29 mouse cellular contexts compared by ENCODE assay signal in the genomic region with DNA sequence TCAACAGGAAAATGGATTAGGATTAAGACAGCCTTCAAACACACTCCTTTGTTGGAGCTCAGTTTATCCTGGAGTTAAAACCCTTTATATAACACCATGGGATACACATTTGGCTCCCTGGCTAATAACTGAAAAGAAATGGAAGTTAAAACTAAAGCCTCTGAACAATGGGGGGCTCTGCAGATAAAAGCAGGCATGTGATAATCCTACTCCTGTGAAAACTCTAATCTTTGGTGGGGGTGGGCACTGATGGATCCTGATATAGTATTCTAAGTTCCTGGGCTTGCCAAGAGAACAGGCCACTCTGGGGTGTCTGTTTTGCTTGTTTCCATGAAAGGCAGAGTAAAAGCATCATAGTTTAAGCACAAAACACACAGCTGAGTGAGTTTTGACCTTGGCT.
DNase-seq lines count a peak whose midpoint lies in the region; ATAC-seq and TF ChIP-seq lines count a peak whose summit lies in the region.
"Had no signal": no experiment of that assay in that cellular context is flagged by ENCODE, and none has a peak within 500 bp of the region (broad histone marks: within the 10 kb centered on the region; RNA-seq: fewer than 3 reads in every experiment).

No protein-coding gene starts in this region.

- H3K4me2 ChIP-seq in embryonic facial prominence, embryonic 14.5 days (ENCODE audit: low read depth, low read length), result no peak overlapping the region
- no peak overlapping the region for H3K4me2 ChIP-seq in midbrain, postnatal 0 days (ENCODE audit: low read depth, low read length, poor library complexity, severe bottlenecking)
- H3K4me2 ChIP-seq in midbrain, embryonic 13.5 days (replicated peaks), result no peak overlapping the region
- H3K4me2 ChIP-seq in midbrain, embryonic 16.5 days (ENCODE audit: low read length), result no peak overlapping the region
- H3K4me2 ChIP-seq: embryonic facial prominence, embryonic 13.5 days; heart, embryonic 13.5 days; hindbrain, embryonic 13.5 days; intestine, embryonic 15.5 days had no signal

- H3K9ac ChIP-seq in embryonic facial prominence, embryonic 14.5 days (ENCODE audit: low read depth, low read length), result no peak overlapping the region
- no peak overlapping the region for H3K9ac ChIP-seq in midbrain, postnatal 0 days (replicated peaks; ENCODE audit: low read length, poor library complexity, severe bottlenecking)
- H3K9ac ChIP-seq in midbrain, embryonic 13.5 days (replicated peaks), result no peak overlapping the region
- H3K9ac ChIP-seq in midbrain, embryonic 16.5 days (ENCODE audit: low read depth, low read length), result no peak overlapping the region
- H3K9ac ChIP-seq: embryonic facial prominence, embryonic 13.5 days; forebrain, postnatal 0 days; heart, embryonic 13.5 days; hindbrain, embryonic 13.5 days; intestine, embryonic 15.5 days had no signal

- no peak overlapping the region for H3K4me3 ChIP-seq in embryonic facial prominence, embryonic 14.5 days (ENCODE audit: low read depth, low read length)
- H3K4me3 ChIP-seq in embryonic facial prominence, embryonic 10.5 days, result no peak overlapping the region
- no peak overlapping the region for H3K4me3 ChIP-seq in midbrain, embryonic 10.5 days
- H3K4me3 ChIP-seq in midbrain, postnatal 0 days (ENCODE audit: low read depth, low read length), result no peak overlapping the region
- no peak overlapping the region for H3K4me3 ChIP-seq in midbrain, embryonic 13.5 days (replicated peaks)
- H3K4me3 ChIP-seq in midbrain, embryonic 16.5 days (ENCODE audit: low read depth, low read length), result no peak overlapping the region
- H3K4me3 ChIP-seq: embryonic facial prominence, embryonic 13.5 days; forebrain, embryonic 10.5 days; heart, embryonic 13.5 days; hindbrain, embryonic 13.5 days; intestine, embryonic 15.5 days had no signal

- peak; percentile 8 for DNase-seq in embryonic facial prominence, embryonic 14.5 days (ENCODE audit: low spot score)
- no peak for DNase-seq in embryonic facial prominence, embryonic 10.5 days (ENCODE audit: low spot score)
- DNase-seq in midbrain, embryonic 10.5 days (ENCODE audit: low spot score), result peak; percentile 17
- no peak for DNase-seq in midbrain, postnatal 0 days (ENCODE audit: low spot score)
- no peak for DNase-seq in urinary bladder, postnatal 25 days (ENCODE audit: low spot score)
- no peak for DNase-seq in T-cell, adult 2 months (ENCODE audit: low spot score)
- DNase-seq: adrenal gland, adult 2 months; adrenal gland, postnatal 14 days; B cell, adult 2 months; cerebellum, adult 11-12 months; cerebellum, adult 8-10 months; cerebellum, postnatal 10 days; cerebellum, postnatal 36 days; forebrain, postnatal 0 days; gastrocnemius, postnatal 25 days; heart, adult 18-20 months; heart, postnatal 14 days; kidney, adult 11 months had no signal

- no peak for TF ChIP-seq CTCF in midbrain, postnatal 0 days (IDR thresholded peaks at IDR 0.05)

- no peaks in the 10 kb centered on the region for H3K36me3 ChIP-seq in embryonic facial prominence, embryonic 14.5 days (ENCODE audit: control insufficient read depth, insufficient read depth, low read length)
- no peaks in the 10 kb centered on the region for H3K36me3 ChIP-seq in embryonic facial prominence, embryonic 10.5 days (replicated peaks)
- H3K36me3 ChIP-seq in midbrain, embryonic 10.5 days, result no peaks in the 10 kb centered on the region
- no peaks in the 10 kb centered on the region for H3K36me3 ChIP-seq in midbrain, postnatal 0 days (ENCODE audit: insufficient read depth, low read length)
- H3K36me3 ChIP-seq in midbrain, embryonic 13.5 days, result no peaks in the 10 kb centered on the region
- H3K36me3 ChIP-seq in midbrain, embryonic 16.5 days (ENCODE audit: control insufficient read depth, insufficient read depth, low read length), result no peaks in the 10 kb centered on the region
- H3K36me3 ChIP-seq: embryonic facial prominence, embryonic 13.5 days; forebrain, embryonic 10.5 days; G1E; heart, embryonic 13.5 days; hindbrain, embryonic 13.5 days; intestine, embryonic 15.5 days had no signal

- peak; percentile 44; the same call in 1 of the 2 replicates for ATAC-seq in embryonic facial prominence, embryonic 14.5 days (ENCODE audit: low read depth)
- ATAC-seq in midbrain, postnatal 0 days (ENCODE audit: low FRiP score), result no peak
- ATAC-seq in midbrain, embryonic 13.5 days, result peak; percentile 71; the same call in 1 of the 2 replicates
- ATAC-seq in midbrain, embryonic 16.5 days, result peak; percentile 17; the same call in 1 of the 2 replicates
- ATAC-seq: forebrain, postnatal 0 days; hindbrain, embryonic 16.5 days; intestine, embryonic 15.5 days; Patski had no signal

- H3K27ac ChIP-seq in embryonic facial prominence, embryonic 14.5 days (replicated peaks; ENCODE audit: low read depth, low read length), result no peak overlapping the region
- H3K27ac ChIP-seq in embryonic facial prominence, embryonic 10.5 days (replicated peaks), result no peak overlapping the region
- H3K27ac ChIP-seq in midbrain, embryonic 10.5 days (replicated peaks), result no peak overlapping the region
- no peak overlapping the region for H3K27ac ChIP-seq in midbrain, postnatal 0 days (ENCODE audit: low read depth, low read length)
- no peak overlapping the region for H3K27ac ChIP-seq in midbrain, embryonic 13.5 days
- no peak overlapping the region for H3K27ac ChIP-seq in midbrain, embryonic 16.5 days (ENCODE audit: low read length)
- H3K27ac ChIP-seq: embryonic facial prominence, embryonic 13.5 days; forebrain, embryonic 10.5 days; heart, embryonic 13.5 days; hindbrain, embryonic 13.5 days; intestine, embryonic 15.5 days had no signal

- no peaks in the 10 kb centered on the region for H3K4me1 ChIP-seq in embryonic facial prominence, embryonic 14.5 days (ENCODE audit: control insufficient read depth, insufficient read depth, low read length)
- H3K4me1 ChIP-seq in embryonic facial prominence, embryonic 10.5 days, result no peaks in the 10 kb centered on the region
- H3K4me1 ChIP-seq in midbrain, embryonic 10.5 days, result peaks cover 10% of the 10 kb centered on the region
- no peaks in the 10 kb centered on the region for H3K4me1 ChIP-seq in midbrain, postnatal 0 days (ENCODE audit: insufficient read depth, low read length)
- H3K4me1 ChIP-seq in midbrain, embryonic 13.5 days (replicated peaks), result no peaks in the 10 kb centered on the region
- no peaks in the 10 kb centered on the region for H3K4me1 ChIP-seq in midbrain, embryonic 16.5 days (ENCODE audit: control insufficient read depth, insufficient read depth, low read length)
- H3K4me1 ChIP-seq: embryonic facial prominence, embryonic 13.5 days; heart, embryonic 13.5 days; hindbrain, embryonic 13.5 days; intestine, embryonic 15.5 days had no signal

- no peaks in the 10 kb centered on the region for H3K27me3 ChIP-seq in embryonic facial prominence, embryonic 14.5 days (replicated peaks; ENCODE audit: control insufficient read depth, insufficient read depth, low read length)
- no peaks in the 10 kb centered on the region for H3K27me3 ChIP-seq in embryonic facial prominence, embryonic 10.5 days (replicated peaks; ENCODE audit: low read depth, poor library complexity, severe bottlenecking)
- H3K27me3 ChIP-seq in midbrain, embryonic 10.5 days (ENCODE audit: low read depth, poor library complexity, severe bottlenecking), result no peaks in the 10 kb centered on the region
- H3K27me3 ChIP-seq in midbrain, postnatal 0 days (ENCODE audit: insufficient read depth, low read length), result no peaks in the 10 kb centered on the region
- H3K27me3 ChIP-seq in midbrain, embryonic 13.5 days, result no peaks in the 10 kb centered on the region
- H3K27me3 ChIP-seq in midbrain, embryonic 16.5 days (ENCODE audit: control insufficient read depth, insufficient read depth, low read depth, low read length), result no peaks in the 10 kb centered on the region
- H3K27me3 ChIP-seq: CH12.LX; embryonic facial prominence, embryonic 13.5 days; heart, embryonic 13.5 days; hindbrain, embryonic 13.5 days; intestine, embryonic 15.5 days; Patski had no signal

- H3K9me3 ChIP-seq in embryonic facial prominence, embryonic 14.5 days (ENCODE audit: control insufficient read depth, low read length), result no peaks in the 10 kb centered on the region
- no peaks in the 10 kb centered on the region for H3K9me3 ChIP-seq in embryonic facial prominence, embryonic 10.5 days
- no peaks in the 10 kb centered on the region for H3K9me3 ChIP-seq in midbrain, embryonic 10.5 days (replicated peaks)
- H3K9me3 ChIP-seq in midbrain, postnatal 0 days (ENCODE audit: low read length), result no peaks in the 10 kb centered on the region
- no peaks in the 10 kb centered on the region for H3K9me3 ChIP-seq in midbrain, embryonic 13.5 days
- no peaks in the 10 kb centered on the region for H3K9me3 ChIP-seq in midbrain, embryonic 16.5 days (replicated peaks; ENCODE audit: control insufficient read depth, low read length, poor library complexity, severe bottlenecking)
- H3K9me3 ChIP-seq: embryonic facial prominence, embryonic 13.5 days; forebrain, embryonic 10.5 days; G1E; heart, embryonic 13.5 days; hindbrain, embryonic 13.5 days; intestine, embryonic 15.5 days had no signal

Comparison
In these comparisons a context has a peak if more than half of its experiments do, and no peak if none do; other contexts are left out.
1. DNase-seq: peak in embryonic facial prominence, embryonic 14.5 days (single experiment) and midbrain, embryonic 10.5 days (single experiment); none in embryonic facial prominence, embryonic 10.5 days (single experiment), midbrain, postnatal 0 days (single experiment), urinary bladder, postnatal 25 days (single experiment) and T-cell, adult 2 months (single experiment).